Mouse (Mus musculus): ENCODE data around the gene Lin54.

Lin54 gene

GRCm38 (mm10) chr5:100418077-100418476, 82.4 kb downstream of the Lin54 start:
- no peak for DNase-seq

GRCm38 (mm10) chr5:100415761-100416590, 84.5 kb downstream of the Lin54 start, which contains the start of gene Sec31a:
Gene Sec31a (minus strand): TSS chr5:100416234.
- peak; percentile 98 for DNase-seq

- DNase-seq = no peak
Observed at GRCm38 (mm10) chr5:100414474-100415196, 85.8 kb downstream of the Lin54 start.

GRCm38 (mm10) chr5:100412886-100413285, 87.6 kb downstream of the Lin54 start:
- DNase-seq = no peak

GRCm38 (mm10) chr5:100410281-100410680, 90.2 kb downstream of the Lin54 start:
- DNase-seq = no peak

GRCm38 (mm10) chr5:100408485-100408884, 92.0 kb downstream of the Lin54 start:
- DNase-seq = no peak

- DNase-seq = no peak
Observed at GRCm38 (mm10) chr5:100396753-100397152, 103.7 kb downstream of the Lin54 start.

GRCm38 (mm10) chr5:100393681-100394080, 106.8 kb downstream of the Lin54 start:
- DNase-seq = no peak

GRCm38 (mm10) chr5:100392436-100392955, 107.9 kb downstream of the Lin54 start:
- no peak for DNase-seq

Data from kidney, adult 11 months (tissue).